In the genomic region with DNA sequence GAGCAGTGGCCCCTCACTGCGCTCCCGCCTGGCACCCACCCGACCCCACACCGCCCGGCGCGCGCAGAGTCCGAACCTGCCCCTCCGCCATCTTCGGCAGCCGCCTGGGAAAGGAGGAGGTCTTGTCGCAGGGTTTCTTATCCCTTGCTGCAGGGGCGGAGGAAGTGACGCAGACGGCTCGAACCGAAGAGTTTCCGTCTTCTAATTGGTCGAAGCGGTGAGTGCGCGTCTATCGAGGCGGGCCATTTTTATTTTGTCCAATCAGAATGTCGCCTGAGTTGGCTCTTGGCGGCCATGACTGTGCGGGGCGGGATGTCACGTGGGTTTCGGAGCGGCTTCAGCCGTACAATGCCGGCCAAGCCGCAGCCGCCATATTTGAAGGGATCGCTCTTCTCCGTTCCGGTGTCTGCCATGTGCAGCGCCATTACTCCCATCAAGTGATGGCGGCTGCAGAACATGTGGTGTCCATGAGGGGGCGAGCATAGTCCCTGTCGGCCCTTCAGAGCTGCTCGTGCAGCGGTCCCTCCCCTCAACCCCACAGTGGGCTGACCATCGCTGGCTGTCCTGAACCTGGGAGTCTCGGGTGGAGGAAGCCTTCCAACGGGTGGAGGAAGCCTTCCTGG, we compare ENCODE assay signal across 8 mouse cellular contexts. TPM values are rescaled to one million over a fixed set of nuclear protein-coding genes. Genes with fewer than 3 reads are reported as not detected.
A peak's percentile ranks its signal among the peaks of the same experiment; 100 is the strongest.
DNase-seq lines count a peak whose midpoint lies in the region; ATAC-seq and TF ChIP-seq lines count a peak whose summit lies in the region.

A gene (minus strand): TSS at position 138 of the 623 bp plus-strand sequence.

- intact Hi-C loops in heart, postnatal 25 days (cut with DNase I) = loop anchor here (5.0 kb wide), 1 partner anchor 141 kb away; a partner anchor contains a TSS

- peak within 1 kb of the TSS; percentile 80 to 99 for H3K4me3 ChIP-seq in ES-E14 (ENCODE audit: insufficient read depth in 1 of 2, low read depth in 1 of 2, low read length in 2 of 2, poor library complexity in 1 of 2, severe bottlenecking in 1 of 2)
- H3K4me3 ChIP-seq in forebrain, embryonic 15.5 days = peak within 1 kb of the TSS; percentile 78
- peak within 1 kb of the TSS; percentile 93 for H3K4me3 ChIP-seq in lung, adult 2 months (replicated peaks; ENCODE audit: extremely low read depth, low read depth, low read length)

- peak within 1 kb of the TSS; percentile 100 for H3K9ac ChIP-seq in ES-E14 (ENCODE audit: insufficient read depth, low read depth, low read length, poor library complexity, severe bottlenecking)
- peak within 1 kb of the TSS; percentile 98 for H3K9ac ChIP-seq in forebrain, embryonic 15.5 days (replicated peaks)

- peak; percentile 95 for ATAC-seq in forebrain, embryonic 15.5 days (replicated peaks)
- ATAC-seq in neutrophil, adult 5-6 weeks (ENCODE audit: extremely low read depth, insufficient number of reproducible peaks, low FRiP score, poor library complexity, severe bottlenecking) = peak; percentile 78

- peaks cover 0 to 11% of the 10 kb centered on the region in 2 experiments; a peak in 1 of 4 replicates for H3K4me1 ChIP-seq in ES-E14 (ENCODE audit: control insufficient read depth in 2 of 2, insufficient read depth in 2 of 2, low read length in 2 of 2, poor library complexity in 1 of 2)
- H3K4me1 ChIP-seq in forebrain, embryonic 15.5 days = peaks cover 40% of the 10 kb centered on the region
- peaks cover 10% of the 10 kb centered on the region for H3K4me1 ChIP-seq in lung, adult 2 months (ENCODE audit: control insufficient read depth, insufficient read depth, low read length)

- H3K27ac ChIP-seq in ES-E14 (ENCODE audit: insufficient read depth, low read depth, low read length, poor library complexity, severe bottlenecking) = peak within 1 kb of the TSS; percentile 96
- H3K27ac ChIP-seq in forebrain, embryonic 15.5 days (replicated peaks) = peak within 1 kb of the TSS; percentile 96

- peak within 1 kb of the TSS; percentile 73 for H3K4me2 ChIP-seq in forebrain, embryonic 15.5 days (replicated peaks)

- in situ Hi-C loops in ES-E14 (cut with MboI; ENCODE audit: low sequenced_read_pairs in 2 of 2, unreplicated experiment in 2 of 2) = no loop called here

- H3K9me3 ChIP-seq in ES-E14 (ENCODE audit: control insufficient read depth, insufficient read depth, low read depth, low read length) = no peaks in the 10 kb centered on the region
- H3K9me3 ChIP-seq in forebrain, embryonic 15.5 days = no peaks in the 10 kb centered on the region

- TF ChIP-seq CTCF in lung, adult 2 months (IDR thresholded peaks at IDR 0.05; ENCODE audit: insufficient read depth, low read length) = peak; percentile 77

- TF ChIP-seq POLR2A in lung, adult 2 months (IDR thresholded peaks at IDR 0.05; ENCODE audit: borderline replicate concordance, extremely low read depth, low read depth, low read length) = peak; percentile 98

- H3K36me3 ChIP-seq in ES-E14 (ENCODE audit: control insufficient read depth, insufficient read depth, low read length, poor library complexity, severe bottlenecking) = peaks cover 33% of the 10 kb centered on the region
- H3K36me3 ChIP-seq in forebrain, embryonic 15.5 days = peaks cover 24% of the 10 kb centered on the region

- under 1% methylated on average over 48 of the region's 48 CpGs for WGBS in forebrain, embryonic 15.5 days
- under 1% methylated on average over 48 of the region's 48 CpGs for WGBS in lung, adult 2 months

- H3K27me3 ChIP-seq in forebrain, embryonic 15.5 days = no peaks in the 10 kb centered on the region

- peak; percentile 99 for DNase-seq in ES-E14 (ENCODE audit: low read depth, low spot score)
- DNase-seq in cerebellum, adult 11-12 months = peak; percentile 100
- peak; percentile 99 for DNase-seq in heart, postnatal 25 days (ENCODE audit: low spot score)
- DNase-seq in layer of hippocampus, adult 18-20 months (ENCODE audit: low spot score in 2 of 2) = peak; percentile 99 to 100
- DNase-seq in lung, adult 2 months = peak; percentile 97
- DNase-seq in thymus, adult 18-20 months = peak; percentile 97 to 98

TF ChIP-seq in ES-E14, 5 proteins besides CTCF, POLR2A, EP300 and RAD21:
- TF ChIP-seq CHD2 (IDR thresholded peaks at IDR 0.05; ENCODE audit: low read depth, low read length) = peak; percentile 80
- no peak for TF ChIP-seq ZNF384 (IDR thresholded peaks at IDR 0.05; ENCODE audit: low read depth, low read length)
- TF ChIP-seq HCFC1 (IDR thresholded peaks at IDR 0.05; ENCODE audit: borderline replicate concordance, insufficient read depth, low read length) = peak; percentile 80
- TF ChIP-seq MAFK (IDR thresholded peaks at IDR 0.05; ENCODE audit: insufficient read depth, low read depth, low read length) = 0 out of 2 replicates have a peak, but pooled peaks have one; percentile 6
- TF ChIP-seq ZC3H11A (IDR thresholded peaks at IDR 0.05; ENCODE audit: borderline replicate concordance, low read depth, low read length) = no peak

RNA-seq across cellular contexts. Expression of the gene that starts here (rescaled TPM):
- 3,971 and 5,136 TPM in 2 replicates for total RNA-seq in ES-E14 (2012; rRNA removed)
- 890 and 969 TPM in 2 replicates for polyA plus RNA-seq in forebrain, embryonic 15.5 days (2015; fragmentation: Nextera tagmentation; extraction: Ambion mirVana)
- total RNA-seq in heart, postnatal 25 days (2021) = 100 to 1,000 TPM; 613 to 620 TPM
- total RNA-seq in layer of hippocampus, adult 18-20 months (2021) = 100 to 1,000 TPM; 866 to 870 TPM
- polyA plus RNA-seq in lung, adult 2 months (2012; rRNA removed) = 1,255 and 1,630 TPM in 2 replicates
- 2,520 and 3,147 TPM in 2 replicates for total RNA-seq in neutrophil, adult 5-6 weeks (2017)

Comparison
In these comparisons a context has a peak if more than half of its experiments do, and no peak if none do; other contexts are left out.
1. Peak in every context shown above with its lines: DNase-seq, ATAC-seq, H3K4me3 ChIP-seq and H3K27ac ChIP-seq.